Mouse (Mus musculus) frontal cortex, postnatal 14 days (tissue): ENCODE results near the gene 4833439L19Rik.
"Not testable (repeated sequence)": the region's sequence is repeated elsewhere in the genome, so short reads cannot be mapped to it uniquely, and the experiment has no call there.

Experiments used
- DNase-seq, 2 experiments: peaks; one replicate each; pipeline ENCODE4 v3.0.0; 2022; ENCODE audit warnings: low spot score in 2 of 2

The 4833439L19Rik gene

GRCm38 (mm10) chr13:54565201-54565581, at the start of gene 4833439L19Rik:
TSS of gene 4833439L19Rik (minus strand) at chr13:54565435.
- DNase-seq: peak; percentile 86 to 88

- not testable (repeated sequence) for DNase-seq
These were observed 47.9 kb upstream of the 4833439L19Rik start for GRCm38 (mm10) chr13:54613141-54613540.

- peak; percentile 75 to 88 for DNase-seq
These were observed 45.9 kb upstream of the 4833439L19Rik start, which contains the start of gene Cltb for GRCm38 (mm10) chr13:54610972-54611754. TSS of gene Cltb (minus strand) at chr13:54611344.

GRCm38 (mm10) chr13:54610613-54610971, 45.4 kb upstream of the 4833439L19Rik start:
- no peak for DNase-seq

GRCm38 (mm10) chr13:54609301-54609700, 44.1 kb upstream of the 4833439L19Rik start:
- no peak for DNase-seq

GRCm38 (mm10) chr13:54608666-54609065, 43.4 kb upstream of the 4833439L19Rik start:
- DNase-seq: no peak

- no peak for DNase-seq
These were observed 42.8 kb upstream of the 4833439L19Rik start for GRCm38 (mm10) chr13:54608002-54608401.

- DNase-seq: no peak
These were observed 42.0 kb upstream of the 4833439L19Rik start for GRCm38 (mm10) chr13:54607204-54607603.

- no peak for DNase-seq
These were observed 40.2 kb upstream of the 4833439L19Rik start for GRCm38 (mm10) chr13:54605426-54605825.

GRCm38 (mm10) chr13:54604221-54604620, 39.0 kb upstream of the 4833439L19Rik start:
- no peak for DNase-seq

- DNase-seq: no peak
These were observed 38.3 kb upstream of the 4833439L19Rik start for GRCm38 (mm10) chr13:54603501-54603900.

GRCm38 (mm10) chr13:54602639-54603111, 37.4 kb upstream of the 4833439L19Rik start:
- no peak for DNase-seq

- no peak for DNase-seq
These were observed 33.4 kb upstream of the 4833439L19Rik start for GRCm38 (mm10) chr13:54598622-54599143.

- no peak for DNase-seq
These were observed 31.6 kb upstream of the 4833439L19Rik start for GRCm38 (mm10) chr13:54596870-54597269.

- DNase-seq: no peak
These were observed 31.0 kb upstream of the 4833439L19Rik start for GRCm38 (mm10) chr13:54596107-54596690.

- no peak for DNase-seq
These were observed 28.4 kb upstream of the 4833439L19Rik start for GRCm38 (mm10) chr13:54593617-54594016.

- DNase-seq: no peak
These were observed 26.6 kb upstream of the 4833439L19Rik start for GRCm38 (mm10) chr13:54591776-54592356.

GRCm38 (mm10) chr13:54589996-54590951, 25.0 kb upstream of the 4833439L19Rik start, which contains the start of the genes Nop16 and Higd2a:
TSS of gene Nop16 (minus strand) at chr13:54590090.
TSS of gene Higd2a (plus strand) at chr13:54590207.
- peak; percentile 95 to 96 for DNase-seq

GRCm38 (mm10) chr13:54589414-54589995, 24.3 kb upstream of the 4833439L19Rik start:
- no peak for DNase-seq

- DNase-seq: no peak
These were observed 20.6 kb upstream of the 4833439L19Rik start for GRCm38 (mm10) chr13:54585831-54586230.

GRCm38 (mm10) chr13:54582860-54583259, 17.6 kb upstream of the 4833439L19Rik start:
- no peak for DNase-seq
